In genomic region chr11:107867509-107867908, GRCm38 (mm10) we compare ENCODE assay signal across 18 mouse cellular contexts. TPM values are rescaled to one million over a fixed set of nuclear protein-coding genes. Genes with fewer than 3 reads are reported as not detected.
DNase-seq lines count a peak whose midpoint lies in the region; ATAC-seq and TF ChIP-seq lines count a peak whose summit lies in the region.
"Had no signal": no experiment of that assay in that cellular context is flagged by ENCODE, and none has a peak within 500 bp of the region (broad histone marks: within the 10 kb centered on the region; RNA-seq: fewer than 3 reads in every experiment).

No protein-coding gene starts in this region.

- H3K9me3 ChIP-seq in forebrain, postnatal 0 days (ENCODE audit: low read length): no peaks in the 10 kb centered on the region
- H3K9me3 ChIP-seq: embryonic facial prominence, embryonic 12.5 days; liver, embryonic 13.5 days; midbrain, embryonic 13.5 days; neural tube, embryonic 12.5 days; stomach, embryonic 15.5 days had no signal

- WGBS in forebrain, postnatal 0 days: 26% methylated on average over 8 of the region's 8 CpGs

- TF ChIP-seq CTCF in forebrain, postnatal 0 days (IDR thresholded peaks at IDR 0.05; ENCODE audit: low read depth): no peak

- ATAC-seq in forebrain, postnatal 0 days: peak; percentile 85
- no peak for ATAC-seq in megakaryocyte, adult 5-6 weeks (ENCODE audit: poor library complexity, severe bottlenecking)
- ATAC-seq: midbrain, embryonic 13.5 days; Patski had no signal

- H3K4me1 ChIP-seq in forebrain, postnatal 0 days (ENCODE audit: insufficient read depth): 0 out of 2 replicates have a peak, but pooled peaks cover 4% of the 10 kb centered on the region
- H3K4me1 ChIP-seq: embryonic facial prominence, embryonic 12.5 days; liver, embryonic 13.5 days; neural tube, embryonic 12.5 days; stomach, embryonic 15.5 days had no signal

- H3K27ac ChIP-seq in forebrain, postnatal 0 days (ENCODE audit: low read depth, low read length): peak overlapping the region; percentile 84
- H3K27ac ChIP-seq: embryonic facial prominence, embryonic 12.5 days; liver, embryonic 13.5 days; midbrain, embryonic 13.5 days; neural tube, embryonic 12.5 days; stomach, embryonic 15.5 days had no signal

- H3K9ac ChIP-seq in forebrain, postnatal 0 days: no peak overlapping the region
- H3K9ac ChIP-seq: embryonic facial prominence, embryonic 12.5 days; liver, embryonic 13.5 days; midbrain, embryonic 13.5 days; neural tube, embryonic 12.5 days; stomach, embryonic 15.5 days had no signal

- intact Hi-C loops in left cerebral cortex, postnatal 4 days (cut with DNase I): loop anchor here (5.0 to 10.0 kb wide), 2 partner anchors 507 to 550 kb away; no protein-coding TSS in a partner anchor

- peak; percentile 71 for DNase-seq in left cerebral cortex, adult 11 months (ENCODE audit: low spot score)
- no peak for DNase-seq in left cerebral cortex, postnatal 4 days
- DNase-seq in forebrain, postnatal 0 days: peak; percentile 77
- peak; percentile 38 to 70 for DNase-seq in left cerebral cortex, adult 18-20 months (ENCODE audit: low spot score in 2 of 2)
- peak; percentile 50 to 79 for DNase-seq in right cerebral cortex, postnatal 36 days (ENCODE audit: low spot score in 2 of 2)
- DNase-seq in gastrocnemius, postnatal 10 days: no peak
- DNase-seq: cerebellum, postnatal 25 days; heart, postnatal 36 days; kidney, adult 11 months; liver, embryonic 13.5 days; lung, postnatal 14 days; retina, postnatal 1 day had no signal

- H3K27me3 ChIP-seq in forebrain, postnatal 0 days (ENCODE audit: insufficient read depth, low read length): no peaks in the 10 kb centered on the region
- H3K27me3 ChIP-seq: embryonic facial prominence, embryonic 12.5 days; liver, embryonic 13.5 days; midbrain, embryonic 13.5 days; neural tube, embryonic 12.5 days; Patski; stomach, embryonic 15.5 days had no signal

- H3K4me3 ChIP-seq in forebrain, postnatal 0 days (ENCODE audit: low read depth, low read length): no peak overlapping the region
- H3K4me3 ChIP-seq: embryonic facial prominence, embryonic 12.5 days; liver, embryonic 13.5 days; midbrain, embryonic 13.5 days; neural tube, embryonic 12.5 days; stomach, embryonic 15.5 days had no signal

- 0 out of 2 replicates have a peak overlapping the region, but pooled peaks have one; percentile 0 for H3K4me2 ChIP-seq in forebrain, postnatal 0 days (ENCODE audit: low read depth)
- H3K4me2 ChIP-seq: embryonic facial prominence, embryonic 12.5 days; liver, embryonic 13.5 days; midbrain, embryonic 13.5 days; neural tube, embryonic 12.5 days; stomach, embryonic 15.5 days had no signal

- H3K36me3 ChIP-seq in forebrain, postnatal 0 days (ENCODE audit: insufficient read depth): no peaks in the 10 kb centered on the region
- H3K36me3 ChIP-seq: embryonic facial prominence, embryonic 12.5 days; liver, embryonic 13.5 days; midbrain, embryonic 13.5 days; neural tube, embryonic 12.5 days; stomach, embryonic 15.5 days had no signal

RNA-seq across cellular contexts. Expression of gene Cacng5, which starts 47.3 kb away (rescaled TPM):
- 10 to 100 TPM in 1 of 2 experiments, 1 to 10 TPM in 1; 9.7 to 10.7 TPM for total RNA-seq in left cerebral cortex, postnatal 4 days (2021)
- 10.3 and 14.4 TPM in 2 replicates for total RNA-seq in forebrain, postnatal 0 days (2014; rRNA removed)
- 8.8 and 12.1 TPM in 2 replicates for polyA plus RNA-seq in forebrain, postnatal 0 days (2015; fragmentation: Nextera tagmentation; extraction: Ambion mirVana)
- 10 to 100 TPM; 14.3 to 14.7 TPM for total RNA-seq in left cerebral cortex, adult 18-20 months (2021)
- not detected in 2 replicates for total RNA-seq in megakaryocyte, adult 5-6 weeks (2015)
- not detected in 2 replicates for total RNA-seq in megakaryocyte, adult 5-6 weeks (2017)
- under 1 TPM; 0.38 TPM for total RNA-seq in gastrocnemius, postnatal 10 days (2021)
- polyA plus RNA-seq: Patski had no signal

Comparison
In these comparisons a context has a peak if more than half of its experiments do, and no peak if none do; other contexts are left out.
1. DNase-seq: peak in left cerebral cortex, adult 11 months (single experiment), forebrain, postnatal 0 days (single experiment), left cerebral cortex, adult 18-20 months (2 of 2) and right cerebral cortex, postnatal 36 days (2 of 2); none in left cerebral cortex, postnatal 4 days (single experiment) and gastrocnemius, postnatal 10 days (single experiment).